Mouse (Mus musculus): Measurements from ENCODE around the gene Rapgef1.

DNA sequence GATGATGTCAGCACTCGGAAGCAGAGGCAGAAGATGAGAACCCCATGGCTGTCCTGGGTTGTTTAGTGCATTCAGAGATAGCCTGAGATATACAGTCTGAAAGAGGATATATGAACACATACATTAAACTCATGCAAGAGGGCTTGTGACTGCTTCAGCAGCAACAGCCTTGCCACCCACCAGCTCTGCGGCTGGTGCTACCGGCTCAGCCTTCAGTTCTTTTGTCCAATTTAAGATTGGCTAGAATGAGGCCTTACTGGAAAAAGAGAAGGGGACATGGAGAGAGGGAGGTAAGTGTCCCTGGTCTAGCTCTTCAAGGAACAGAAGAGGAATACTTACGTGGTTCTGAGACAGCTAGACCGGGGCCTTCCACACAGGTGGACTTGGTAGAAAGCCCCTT is 13.9 kb upstream of the Rapgef1 start:
- TF ChIP-seq CTCF (IDR thresholded peaks at IDR 0.05; ENCODE audit: borderline replicate concordance, control insufficient read depth, extremely low read depth, insufficient read depth, low read length, poor library complexity) (no peak), POLR2A (IDR thresholded peaks at IDR 0.05; ENCODE audit: control insufficient read depth, extremely low read depth, insufficient read depth, low read length, poor library complexity) (no peak)

Measured in thymus, adult 2 months (tissue).